Mouse (Mus musculus): Measurements from ENCODE around the gene Nrxn1. TPM values are rescaled to one million over a fixed set of nuclear protein-coding genes. Genes with fewer than 3 reads are reported as not detected.

Nrxn1 gene
- polyA plus RNA-seq, 1 experiment from 2014 or later, result 7.1 TPM

- WGBS, result 87% methylated on average over 2 of the region's 2 CpGs
Observed at GRCm38 (mm10) chr17:90934929-90935328, 157.9 kb downstream of the Nrxn1 start.

GRCm38 (mm10) chr17:90913320-90913719 is 179.6 kb downstream of the Nrxn1 start:
- no peaks in the 10 kb centered on the region for H3K9me3 ChIP-seq
- 61% methylated on average over 2 of the region's 2 CpGs for WGBS
- ATAC-seq (ENCODE audit: insufficient read depth, low FRiP score, low read depth), result no peak
- no peak overlapping the region for H3K9ac ChIP-seq
- H3K4me3 ChIP-seq (replicated peaks), result no peak overlapping the region
- H3K36me3 ChIP-seq, result no peaks in the 10 kb centered on the region
- H3K4me2 ChIP-seq, result no peak overlapping the region
- H3K4me1 ChIP-seq, result no peaks in the 10 kb centered on the region
- H3K27me3 ChIP-seq (replicated peaks), result no peaks in the 10 kb centered on the region
- H3K27ac ChIP-seq, result no peak overlapping the region

More at GRCm38 (mm10) chr17:90934929-90935328, 157.9 kb downstream of the Nrxn1 start:
- ATAC-seq (ENCODE audit: insufficient read depth, low FRiP score, low read depth), result no peak
- Histone ChIP-seq H3K9me3 (no peaks in the 10 kb centered on the region), H3K36me3 (no peaks in the 10 kb centered on the region), H3K4me3 (replicated peaks) (no peak overlapping the region), H3K4me2 (no peak overlapping the region), H3K4me1 (no peaks in the 10 kb centered on the region), H3K27ac (no peak overlapping the region), H3K27me3 (replicated peaks) (no peaks in the 10 kb centered on the region), H3K9ac (no peak overlapping the region)

GRCm38 (mm10) chr17:90912746-90913145 is 180.1 kb downstream of the Nrxn1 start:
- Histone ChIP-seq H3K4me3 (replicated peaks) (no peak overlapping the region), H3K27me3 (replicated peaks) (no peaks in the 10 kb centered on the region), H3K9me3 (no peaks in the 10 kb centered on the region), H3K9ac (no peak overlapping the region), H3K36me3 (no peaks in the 10 kb centered on the region), H3K4me1 (no peaks in the 10 kb centered on the region), H3K4me2 (no peak overlapping the region), H3K27ac (no peak overlapping the region)
- no peak for ATAC-seq (ENCODE audit: insufficient read depth, low FRiP score, low read depth)
- 76% methylated on average over 2 of the region's 2 CpGs for WGBS

DNA sequence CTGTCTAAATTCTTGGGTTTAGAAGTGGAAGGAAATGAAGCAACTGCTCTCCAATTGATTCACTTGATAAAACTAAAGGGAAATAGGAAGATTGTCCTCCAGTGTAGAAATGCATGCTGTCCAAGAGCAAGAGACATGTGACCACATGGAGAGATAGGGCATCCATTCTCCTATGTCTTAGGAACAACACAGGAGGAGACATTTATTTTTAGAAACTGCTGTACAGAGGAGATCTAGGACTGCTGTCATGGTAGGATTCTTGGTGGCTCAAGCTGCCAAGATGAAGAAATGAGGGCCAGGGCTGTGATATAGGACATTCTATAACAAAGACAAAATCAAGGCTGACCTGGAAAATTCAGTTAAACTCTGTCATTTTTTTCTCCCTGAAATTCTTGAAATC is 180.5 kb downstream of the Nrxn1 start:
- ATAC-seq (ENCODE audit: insufficient read depth, low FRiP score, low read depth), result no peak
- Histone ChIP-seq H3K36me3 (no peaks in the 10 kb centered on the region), H3K9me3 (no peaks in the 10 kb centered on the region), H3K27me3 (replicated peaks) (no peaks in the 10 kb centered on the region), H3K4me3 (replicated peaks) (no peak overlapping the region), H3K27ac (no peak overlapping the region), H3K4me1 (no peaks in the 10 kb centered on the region), H3K9ac (no peak overlapping the region), H3K4me2 (no peak overlapping the region)

DNA sequence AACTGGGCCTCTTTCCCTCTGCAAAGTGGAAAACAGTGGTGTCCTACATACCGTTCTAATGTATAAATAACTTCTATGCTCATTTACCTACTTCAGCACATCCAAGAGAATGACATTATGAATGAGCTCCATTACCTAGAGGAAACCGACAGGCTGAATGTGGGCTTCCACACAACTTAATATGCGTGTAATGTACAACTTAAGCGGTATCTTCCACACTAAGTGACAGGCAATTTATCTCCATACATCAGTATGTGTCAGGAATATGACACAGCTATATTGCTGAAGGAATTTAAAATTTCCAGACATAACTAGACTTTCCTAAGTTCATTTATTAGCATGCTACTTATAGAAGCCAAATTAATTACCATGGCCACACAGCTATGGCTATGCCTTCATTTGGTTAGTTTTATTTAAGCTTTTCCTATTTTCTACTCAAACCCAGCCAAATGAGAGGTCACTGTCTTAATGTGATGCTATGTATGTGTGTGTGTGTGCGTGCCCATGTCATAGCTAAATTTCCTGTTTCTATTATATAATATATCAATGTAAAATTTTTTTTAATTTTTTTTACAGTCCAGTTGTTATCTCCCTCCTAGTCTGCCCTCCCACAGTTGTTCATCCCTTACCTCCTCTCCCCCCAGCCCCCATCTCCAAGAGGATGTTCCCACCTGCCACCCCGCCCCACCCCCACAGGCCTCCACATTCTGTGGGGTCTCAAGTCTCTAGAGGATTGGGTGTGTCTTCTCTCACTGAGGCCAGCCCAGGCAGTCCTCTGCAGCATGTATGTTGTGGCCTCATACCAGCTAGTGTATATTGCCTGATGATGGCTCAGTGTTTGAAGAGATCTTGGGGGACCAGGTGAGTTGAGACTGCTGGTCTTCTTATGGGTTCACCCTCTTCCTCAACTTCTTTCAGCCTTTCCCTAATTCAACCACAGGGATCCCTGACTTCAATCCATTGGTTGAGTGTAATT is 186.5 kb downstream of the Nrxn1 start:
- 78% methylated on average over 6 of the region's 6 CpGs for WGBS
- no peaks in the 10 kb centered on the region for H3K27me3 ChIP-seq (replicated peaks)

GRCm38 (mm10) chr17:90905143-90905542 is 187.7 kb downstream of the Nrxn1 start:
- no peaks in the 10 kb centered on the region for H3K9me3 ChIP-seq
- no peaks in the 10 kb centered on the region for H3K4me1 ChIP-seq
- no peak for ATAC-seq (ENCODE audit: insufficient read depth, low FRiP score, low read depth)
- H3K27me3 ChIP-seq (replicated peaks), result no peaks in the 10 kb centered on the region
- WGBS, result 81% methylated on average over 5 of the region's 5 CpGs
- H3K4me3 ChIP-seq (replicated peaks), result no peak overlapping the region
- no peak overlapping the region for H3K9ac ChIP-seq
- H3K36me3 ChIP-seq, result no peaks in the 10 kb centered on the region
- H3K4me2 ChIP-seq, result no peak overlapping the region
- no peak overlapping the region for H3K27ac ChIP-seq

More for the DNA sequence above, 186.5 kb downstream of the Nrxn1 start:
- H3K4me1 ChIP-seq, result no peaks in the 10 kb centered on the region
- ATAC-seq (ENCODE audit: insufficient read depth, low FRiP score, low read depth), result no peak
- no peak overlapping the region for H3K4me3 ChIP-seq (replicated peaks)
- no peak overlapping the region for H3K9ac ChIP-seq
- no peak overlapping the region for H3K4me2 ChIP-seq
- H3K9me3 ChIP-seq, result no peaks in the 10 kb centered on the region
- no peaks in the 10 kb centered on the region for H3K36me3 ChIP-seq
- no peak overlapping the region for H3K27ac ChIP-seq

GRCm38 (mm10) chr17:90892327-90893259 is 200.3 kb downstream of the Nrxn1 start:
- Histone ChIP-seq H3K36me3 (no peaks in the 10 kb centered on the region), H3K4me3 (replicated peaks) (no peak overlapping the region), H3K27me3 (replicated peaks) (no peaks in the 10 kb centered on the region), H3K9me3 (no peaks in the 10 kb centered on the region), H3K4me1 (no peaks in the 10 kb centered on the region), H3K4me2 (no peak overlapping the region), H3K9ac (no peak overlapping the region), H3K27ac (no peak overlapping the region)
- no peak for ATAC-seq (ENCODE audit: insufficient read depth, low FRiP score, low read depth)
- WGBS, result 65% methylated on average over 4 of the region's 4 CpGs

DNA sequence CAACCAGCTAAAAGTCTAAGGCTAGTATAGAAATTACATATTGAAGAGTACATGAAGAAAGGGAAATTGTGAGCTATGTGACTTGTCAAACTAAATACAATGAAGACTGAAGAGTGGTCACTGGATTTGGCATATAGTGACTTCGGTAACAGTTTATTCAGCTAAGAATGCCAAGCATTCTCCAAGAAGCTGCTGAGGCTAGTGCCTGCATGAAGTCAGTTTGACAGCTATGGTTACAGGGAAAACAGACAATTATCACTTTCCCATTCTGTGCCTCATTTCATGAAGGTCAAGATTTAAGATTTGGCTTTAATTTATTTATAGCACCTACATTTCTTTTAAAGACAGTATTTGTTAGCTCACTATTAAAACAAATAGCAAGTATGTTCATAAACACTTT is 201.2 kb downstream of the Nrxn1 start:
- no peak overlapping the region for H3K4me2 ChIP-seq
- H3K4me1 ChIP-seq, result no peaks in the 10 kb centered on the region
- H3K27me3 ChIP-seq (replicated peaks), result no peaks in the 10 kb centered on the region
- no peak overlapping the region for H3K4me3 ChIP-seq (replicated peaks)
- H3K9me3 ChIP-seq, result no peaks in the 10 kb centered on the region
- 38% methylated on average over 1 of the region's 1 CpGs for WGBS
- no peak overlapping the region for H3K27ac ChIP-seq
- ATAC-seq (ENCODE audit: insufficient read depth, low FRiP score, low read depth), result no peak
- H3K9ac ChIP-seq, result no peak overlapping the region
- H3K36me3 ChIP-seq, result no peaks in the 10 kb centered on the region

DNA sequence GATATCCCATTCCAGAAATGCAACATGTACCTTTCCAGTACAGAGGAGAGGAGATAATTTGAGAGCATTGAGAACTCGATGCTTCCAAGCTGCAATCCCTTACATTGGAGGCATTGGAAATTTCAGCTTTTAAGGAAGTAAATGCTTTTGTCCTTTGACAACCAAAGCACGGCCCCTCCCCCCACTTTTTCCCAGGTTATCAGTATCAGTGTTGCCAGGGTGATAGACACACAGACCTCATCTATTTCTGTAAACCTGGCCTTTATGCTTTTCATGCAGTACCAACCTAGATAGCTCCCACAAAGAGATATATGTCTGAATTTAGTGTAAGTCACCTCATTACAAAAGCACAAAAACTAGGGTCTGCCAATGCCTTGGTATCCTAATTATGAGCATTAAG is 235.6 kb downstream of the Nrxn1 start:
- Histone ChIP-seq H3K9me3 (no peaks in the 10 kb centered on the region), H3K9ac (no peak overlapping the region), H3K4me1 (no peaks in the 10 kb centered on the region), H3K27ac (no peak overlapping the region), H3K27me3 (replicated peaks) (no peaks in the 10 kb centered on the region), H3K36me3 (no peaks in the 10 kb centered on the region), H3K4me2 (no peak overlapping the region), H3K4me3 (replicated peaks) (no peak overlapping the region)
- WGBS, result 46% methylated on average over 2 of the region's 2 CpGs
- ATAC-seq (ENCODE audit: insufficient read depth, low FRiP score, low read depth), result no peak

DNA sequence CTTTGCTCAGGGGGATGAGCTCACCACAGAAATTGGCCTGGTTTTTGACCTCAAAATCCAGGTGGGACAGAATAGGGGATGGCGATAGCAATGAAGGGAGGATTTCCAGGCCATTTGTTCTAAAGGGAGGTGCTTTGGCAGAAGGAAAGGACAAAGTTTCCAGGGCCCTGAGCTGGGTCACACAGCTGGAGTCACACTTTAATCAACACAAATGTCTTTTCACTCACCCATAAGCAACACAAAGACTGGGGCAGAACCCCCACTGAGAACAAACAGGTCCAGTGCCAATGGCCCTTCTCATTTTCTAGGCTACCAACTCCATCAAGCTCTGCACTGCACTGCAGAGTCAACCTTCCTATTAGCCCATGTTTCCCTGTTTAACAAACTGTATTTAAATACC is 249.0 kb downstream of the Nrxn1 start:
- Histone ChIP-seq H3K27me3 (replicated peaks) (no peaks in the 10 kb centered on the region), H3K4me2 (no peak overlapping the region), H3K9me3 (no peaks in the 10 kb centered on the region), H3K4me3 (replicated peaks) (no peak overlapping the region), H3K27ac (no peak overlapping the region), H3K36me3 (no peaks in the 10 kb centered on the region), H3K9ac (no peak overlapping the region), H3K4me1 (no peaks in the 10 kb centered on the region)
- 42% methylated on average over 1 of the region's 1 CpGs for WGBS
- ATAC-seq (ENCODE audit: insufficient read depth, low FRiP score, low read depth), result no peak

- no peaks in the 10 kb centered on the region for H3K4me1 ChIP-seq
- no peak overlapping the region for H3K4me2 ChIP-seq
- H3K9ac ChIP-seq, result no peak overlapping the region
- no peak overlapping the region for H3K27ac ChIP-seq
- H3K27me3 ChIP-seq (replicated peaks), result no peaks in the 10 kb centered on the region
- H3K36me3 ChIP-seq, result no peaks in the 10 kb centered on the region
- ATAC-seq (ENCODE audit: insufficient read depth, low FRiP score, low read depth), result no peak
- H3K4me3 ChIP-seq (replicated peaks), result no peak overlapping the region
- no peaks in the 10 kb centered on the region for H3K9me3 ChIP-seq
Observed at GRCm38 (mm10) chr17:90843072-90843611, 249.7 kb downstream of the Nrxn1 start.

GRCm38 (mm10) chr17:90837022-90837414 is 255.9 kb downstream of the Nrxn1 start:
- Histone ChIP-seq H3K27ac (no peak overlapping the region), H3K9me3 (no peaks in the 10 kb centered on the region), H3K4me2 (no peak overlapping the region), H3K36me3 (no peaks in the 10 kb centered on the region), H3K9ac (no peak overlapping the region), H3K4me1 (no peaks in the 10 kb centered on the region), H3K4me3 (replicated peaks) (no peak overlapping the region), H3K27me3 (replicated peaks) (no peaks in the 10 kb centered on the region)
- ATAC-seq (ENCODE audit: insufficient read depth, low FRiP score, low read depth), result no peak

Data from stomach, embryonic 15.5 days (tissue).